Mouse (Mus musculus) MN1 (cell line): ENCODE measurements around the gene Inppl1.
A peak's percentile ranks its signal among the peaks of the same experiment; 100 is the strongest.

ENCODE experiments used
- DNase-seq: peaks from one replicate; pipeline ENCODE4 v3.0.0-alpha.2; 2016; ENCODE audit warnings: low spot score

Gene Inppl1

GRCm38 (mm10) chr7:101844186-101844585 lies 6.2 kb upstream of the Inppl1 start:
- DNase-seq = no peak

DNA sequence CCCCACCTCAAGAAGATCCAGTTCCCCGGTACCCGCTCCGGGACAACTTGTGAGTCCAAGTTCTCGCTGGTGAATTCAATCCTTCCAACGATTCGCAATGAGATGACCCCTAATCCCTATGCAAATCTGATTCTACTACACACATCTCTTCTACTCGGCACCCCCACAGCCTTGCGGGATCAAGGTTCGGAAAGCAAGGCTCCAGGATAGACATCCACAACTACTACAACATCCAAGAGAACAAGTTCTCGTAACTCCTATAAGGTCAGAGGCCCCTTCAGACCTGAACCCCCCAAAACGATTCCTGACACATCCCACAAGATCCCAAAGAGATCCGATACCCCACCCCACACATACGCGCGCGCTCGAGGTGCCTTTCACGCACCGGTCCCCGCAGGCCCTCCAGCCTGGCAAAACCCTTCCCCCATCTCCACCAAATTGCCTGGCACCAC lies 849 bp downstream of the Inppl1 start:
- peak; percentile 43 for DNase-seq

DNA sequence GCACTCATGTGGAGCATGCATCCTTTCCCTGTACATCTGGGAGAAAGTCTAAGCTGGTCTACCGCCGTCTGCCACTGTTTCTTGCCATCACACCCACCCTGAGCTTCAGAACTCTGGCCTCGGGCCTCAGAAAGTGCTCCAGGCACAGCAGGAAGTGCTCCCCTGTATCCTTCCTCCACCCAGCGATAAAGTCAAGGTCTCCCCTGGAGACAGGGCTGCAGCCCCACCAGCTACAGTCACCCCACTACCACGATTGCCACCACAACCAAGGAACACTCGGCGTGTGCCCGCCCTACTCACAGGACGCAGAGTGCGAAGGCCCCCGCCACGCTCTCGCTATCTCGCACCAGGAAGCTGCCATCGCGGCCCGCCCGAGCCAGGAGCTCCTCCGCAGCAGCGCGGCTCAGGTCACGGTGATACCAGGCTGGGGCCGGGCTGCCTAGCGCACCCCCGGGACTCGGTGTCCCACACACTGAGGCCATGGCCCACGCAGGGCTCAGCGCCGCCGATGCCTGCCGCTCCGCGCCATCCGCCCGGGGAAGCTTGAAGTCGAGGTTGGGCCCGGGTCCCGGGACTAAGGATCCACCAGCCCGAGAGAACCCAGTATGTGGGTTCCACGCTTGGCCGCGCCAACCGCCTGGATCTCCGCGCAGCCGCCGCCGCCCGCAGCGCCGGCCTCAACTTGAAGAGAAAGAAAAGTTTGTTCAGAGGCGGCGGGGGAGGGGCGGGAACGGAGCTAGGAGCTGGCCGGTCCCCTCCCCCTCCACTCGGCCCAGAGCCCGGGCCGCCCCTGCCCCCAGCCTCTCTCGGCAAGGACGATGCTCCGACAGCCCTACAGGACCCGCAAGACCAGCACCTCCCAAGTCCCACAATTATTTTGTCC lies 1.5 kb downstream of the Inppl1 start:
- DNase-seq = peak; percentile 39

DNA sequence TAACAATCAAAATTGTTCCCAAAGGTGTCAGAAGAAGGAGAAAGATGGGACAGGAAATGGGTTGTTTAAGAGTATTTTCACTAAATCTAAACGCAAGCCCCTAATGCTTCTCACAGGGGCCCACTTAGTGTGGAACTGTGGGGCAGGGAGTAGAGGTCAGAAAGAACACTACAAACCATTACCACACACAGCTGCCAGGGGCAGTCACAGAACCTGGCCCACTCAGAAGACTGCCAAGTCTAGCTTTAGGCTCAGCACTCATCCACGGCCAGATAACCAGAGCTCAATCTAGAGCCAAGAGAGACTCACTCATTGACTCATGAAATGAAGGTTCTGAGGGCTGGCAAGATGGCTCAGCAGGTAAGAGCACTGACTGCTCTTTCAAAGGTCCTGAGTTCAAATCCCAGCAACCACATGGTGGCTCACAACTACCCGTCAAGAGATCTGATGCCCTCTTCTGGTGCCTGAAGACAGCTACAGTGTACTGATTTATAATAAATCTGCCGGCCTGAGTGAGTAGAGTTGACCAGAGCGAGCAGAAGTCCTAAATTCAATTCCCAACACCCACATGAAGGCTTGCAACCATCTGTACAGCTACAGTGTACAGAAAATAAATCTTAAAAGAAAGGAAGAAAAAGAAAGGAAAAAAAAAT lies 2.4 kb downstream of the Inppl1 start:
- DNase-seq = peak; percentile 33

- DNase-seq = no peak
These were observed 3.1 kb downstream of the Inppl1 start for GRCm38 (mm10) chr7:101834903-101835302.

GRCm38 (mm10) chr7:101833916-101834584 lies 4.0 kb downstream of the Inppl1 start:
- DNase-seq = no peak

GRCm38 (mm10) chr7:101833352-101833751 lies 4.7 kb downstream of the Inppl1 start:
- DNase-seq = no peak

GRCm38 (mm10) chr7:101832372-101832771 lies 5.7 kb downstream of the Inppl1 start:
- DNase-seq = no peak

DNA sequence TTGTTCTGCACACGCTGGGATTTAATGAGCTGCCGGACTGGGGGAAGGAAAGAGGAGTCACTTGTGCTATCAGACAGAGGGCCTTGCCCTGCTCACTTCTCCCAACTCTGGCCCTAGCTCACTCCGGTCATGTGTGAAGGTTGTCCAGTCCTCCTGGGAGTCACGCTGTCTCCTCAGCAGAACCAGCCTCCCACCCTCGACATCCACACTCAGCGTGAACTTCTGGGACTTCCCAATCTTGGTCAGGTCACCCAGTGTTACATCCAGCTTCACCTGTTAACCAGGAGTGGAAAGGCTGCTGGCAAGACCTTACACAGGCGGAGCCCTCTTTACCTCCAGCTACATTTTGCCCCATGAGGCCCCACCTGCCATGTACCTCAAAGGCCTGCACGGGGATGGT lies 6.6 kb downstream of the Inppl1 start:
- no peak for DNase-seq

GRCm38 (mm10) chr7:101830373-101830772 lies 7.7 kb downstream of the Inppl1 start:
- DNase-seq = no peak

DNA sequence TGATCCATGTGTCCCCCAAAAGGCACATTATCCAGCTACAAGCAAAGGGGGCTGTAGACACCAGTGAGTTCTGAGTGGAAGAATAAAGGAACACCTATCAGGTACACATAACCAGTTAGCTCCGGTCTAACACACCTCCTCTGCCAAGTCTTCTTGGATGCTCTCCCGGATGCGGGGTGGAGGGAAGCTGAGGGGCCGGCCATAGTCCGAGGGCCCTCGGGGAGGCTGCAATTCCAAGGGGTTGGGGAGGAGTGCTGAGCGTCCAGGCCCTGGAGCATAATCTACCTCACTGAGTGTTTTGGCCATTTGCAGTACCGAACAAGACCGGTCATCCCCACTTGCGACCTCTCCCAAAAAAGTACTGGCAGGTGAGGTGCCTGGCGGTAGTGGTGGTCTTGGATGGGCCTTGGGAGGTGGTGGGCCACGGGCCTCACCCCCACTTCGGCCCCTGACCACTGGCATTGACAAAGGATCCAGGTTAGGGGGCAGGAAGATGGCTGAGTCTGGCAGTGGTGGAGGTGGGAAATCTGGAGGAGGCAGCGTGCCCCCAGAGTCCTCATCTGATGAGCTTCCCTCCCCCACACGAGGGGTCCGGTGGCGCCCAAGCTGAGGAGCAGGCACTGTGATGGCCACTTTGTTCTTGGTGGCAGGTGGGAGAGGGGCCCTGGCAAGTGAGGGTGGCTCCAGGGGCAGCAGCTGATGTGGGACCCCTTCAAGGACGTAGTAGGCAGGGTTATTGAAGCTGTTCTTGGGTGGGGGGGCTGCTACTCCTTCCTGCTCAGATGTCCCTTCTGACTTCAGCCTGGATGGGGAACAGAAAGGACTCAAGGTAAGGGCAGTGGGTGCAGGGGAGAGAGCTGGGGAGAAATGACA lies 14.0 kb downstream of the Inppl1 start:
- DNase-seq = peak; percentile 67

GRCm38 (mm10) chr7:101822836-101823757 lies 14.9 kb downstream of the Inppl1 start:
- peak; percentile 88 for DNase-seq

DNA sequence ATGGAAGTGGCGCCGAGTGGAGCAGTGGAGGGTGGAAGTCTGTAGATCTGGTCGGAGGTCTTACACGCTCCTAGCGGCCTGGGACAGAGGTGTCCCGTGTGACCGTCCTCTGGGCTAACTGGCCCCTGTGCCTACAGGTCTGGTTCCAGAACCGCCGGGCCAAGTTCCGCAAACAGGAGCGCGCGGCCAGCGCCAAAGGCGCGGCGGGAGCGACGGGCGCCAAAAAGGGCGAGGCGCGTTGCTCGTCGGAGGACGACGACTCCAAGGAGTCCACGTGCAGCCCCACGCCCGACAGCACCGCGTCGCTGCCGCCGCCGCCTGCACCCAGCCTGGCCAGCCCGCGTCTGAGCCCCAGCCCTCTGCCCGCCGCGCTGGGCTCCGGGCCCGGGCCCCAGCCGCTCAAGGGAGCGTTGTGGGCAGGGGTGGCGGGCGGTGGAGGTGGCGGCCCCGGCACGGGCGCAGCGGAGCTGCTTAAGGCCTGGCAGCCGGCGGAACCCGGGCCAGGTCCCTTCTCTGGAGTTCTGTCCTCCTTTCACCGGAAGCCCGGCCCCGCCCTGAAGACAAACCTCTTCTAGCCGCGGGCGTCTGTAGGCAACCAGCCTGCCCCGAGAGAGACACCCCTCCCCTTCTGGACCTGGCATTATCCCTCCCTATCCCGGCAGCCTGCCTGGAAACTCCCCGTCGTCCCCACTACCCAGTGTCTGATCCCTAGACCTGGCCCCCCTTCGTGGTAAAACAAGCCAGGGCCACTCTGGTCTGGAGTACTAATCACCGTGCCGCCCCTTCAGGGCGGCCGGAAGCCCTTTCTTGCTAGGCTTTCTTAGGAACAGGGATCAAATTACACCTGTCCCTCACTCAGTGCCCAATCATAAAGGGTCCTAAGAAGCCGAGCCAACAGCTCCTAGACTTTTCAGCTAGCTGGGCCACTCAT lies 16.2 kb downstream of the Inppl1 start:
- peak; percentile 87 for DNase-seq

- peak; percentile 62 for DNase-seq
These were observed 17.6 kb downstream of the Inppl1 start for GRCm38 (mm10) chr7:101820295-101821030.

- peak; percentile 93 for DNase-seq
These were observed 20.1 kb downstream of the Inppl1 start, which contains the start of gene Phox2a for GRCm38 (mm10) chr7:101817861-101818401. Gene Phox2a (plus strand): TSS chr7:101818313.

DNA sequence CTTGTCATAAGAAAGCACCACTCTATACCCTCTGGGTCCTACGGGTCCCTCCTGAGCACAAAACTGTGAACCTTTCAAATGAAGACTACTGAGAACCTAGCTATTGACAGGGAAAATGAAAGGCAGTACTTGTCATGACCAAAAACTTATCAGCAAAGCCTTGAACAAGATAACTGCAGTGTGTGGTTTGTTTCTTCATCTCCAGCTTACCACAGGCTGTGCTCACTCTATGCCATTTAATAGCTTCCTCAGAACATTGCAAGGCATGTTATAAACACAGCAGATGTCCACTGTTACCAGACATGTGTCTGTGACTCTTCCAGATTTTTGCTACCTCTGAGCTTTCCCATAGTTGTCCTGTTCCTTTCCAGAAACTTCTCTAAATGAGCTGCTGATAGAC lies 61.0 kb downstream of the Inppl1 start:
- DNase-seq = no peak

DNA sequence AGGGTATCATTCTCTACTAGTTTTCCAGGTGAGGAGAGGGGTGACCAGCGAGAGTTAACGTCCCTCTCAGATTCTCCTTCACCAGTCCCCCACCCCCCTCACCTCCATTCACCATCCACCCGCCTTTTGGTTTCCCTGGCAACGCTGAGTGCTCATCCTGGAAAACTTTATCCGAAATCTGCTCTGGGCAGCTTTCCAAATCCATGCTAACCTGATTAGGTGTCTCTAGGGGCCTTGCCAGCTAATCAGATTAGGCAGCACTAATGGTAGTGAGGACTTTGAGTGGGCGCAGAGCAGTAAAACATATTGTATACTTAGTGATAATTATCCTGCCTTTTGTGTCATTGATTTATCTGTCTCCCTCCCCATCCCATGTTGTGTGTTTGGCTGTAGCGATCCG lies 65.3 kb downstream of the Inppl1 start:
- peak; percentile 99 for DNase-seq
